Mouse (Mus musculus): ENCODE measurements around the gene Ubxn1. TPM values are rescaled to one million over a fixed set of nuclear protein-coding genes. Genes with fewer than 3 reads are reported as not detected.
"Not testable (repeated sequence)": the region's sequence is repeated elsewhere in the genome, so short reads cannot be mapped to it uniquely, and the experiment has no call there.

Ubxn1 gene
- polyA plus RNA-seq, 1 experiment from 2014 or later = 138 TPM

GRCm38 (mm10) chr19:8892829-8893766, 21.8 kb downstream of the Ubxn1 start, which contains the start of gene Ints5:
TSS of gene Ints5 (plus strand) at chr19:8893005.
- Histone ChIP-seq H3K4me3 (peak within 1 kb of the TSS; percentile 93), H3K27ac (peak within 1 kb of the TSS; percentile 91), H3K36me3 (replicated peaks) (0 out of 2 replicates have a peak, but pooled peaks cover 13% of the 10 kb centered on the region), H3K9me3 (no peaks in the 10 kb centered on the region), H3K4me2 (peak within 1 kb of the TSS; percentile 96), H3K27me3 (replicated peaks) (no peaks in the 10 kb centered on the region), H3K9ac (peak within 1 kb of the TSS; percentile 96), H3K4me1 (peaks cover 37% of the 10 kb centered on the region)
- ATAC-seq (replicated peaks) = peak; percentile 48
- WGBS = 2% methylated on average over 54 of the region's 54 CpGs

- H3K4me2 ChIP-seq = no peak overlapping the region
- no peaks in the 10 kb centered on the region for H3K27me3 ChIP-seq (replicated peaks)
- peaks cover 45% of the 10 kb centered on the region for H3K4me1 ChIP-seq
- no peak for ATAC-seq (replicated peaks)
- 90% methylated on average over 9 of the region's 9 CpGs for WGBS
- no peak overlapping the region for H3K9ac ChIP-seq
- 0 out of 2 replicates have a peak, but pooled peaks cover 9% of the 10 kb centered on the region for H3K36me3 ChIP-seq (replicated peaks)
- no peak overlapping the region for H3K27ac ChIP-seq
- H3K4me3 ChIP-seq = no peak overlapping the region
- no peaks in the 10 kb centered on the region for H3K9me3 ChIP-seq
Observed at GRCm38 (mm10) chr19:8895397-8895960, 24.2 kb downstream of the Ubxn1 start.

DNA sequence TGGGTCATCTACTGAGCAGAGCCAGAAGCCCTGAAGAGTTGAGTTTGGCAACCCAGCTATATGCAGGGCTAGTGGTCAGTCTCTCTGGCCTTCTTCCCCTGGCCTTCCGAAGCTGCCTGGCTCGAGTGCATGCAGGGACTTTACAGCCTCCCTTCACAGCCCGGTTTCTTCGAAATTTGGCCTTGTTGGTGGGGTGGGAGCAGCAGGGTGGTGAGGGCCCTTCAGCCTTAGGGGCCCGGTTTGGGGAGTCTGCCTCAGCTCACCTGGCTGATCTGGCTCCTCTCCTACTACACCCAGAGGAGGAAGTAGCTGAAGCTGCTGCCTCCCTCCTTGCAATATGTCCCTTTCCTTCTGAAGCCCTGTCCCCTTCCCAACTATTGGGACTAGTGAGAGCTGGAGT, 24.9 kb downstream of the Ubxn1 start:
- not testable (repeated sequence) for H3K4me2 ChIP-seq; H3K9ac ChIP-seq; H3K9me3 ChIP-seq; H3K4me3 ChIP-seq; H3K36me3 ChIP-seq (replicated peaks); H3K27me3 ChIP-seq (replicated peaks); H3K27ac ChIP-seq; ATAC-seq (replicated peaks)
- WGBS = 93% methylated on average over 5 of the region's 5 CpGs
- peaks cover 45% of the 10 kb centered on the region for H3K4me1 ChIP-seq

GRCm38 (mm10) chr19:8897211-8897864, 26.0 kb downstream of the Ubxn1 start:
- peaks cover 45% of the 10 kb centered on the region for H3K4me1 ChIP-seq
- 20% methylated on average over 21 of the region's 21 CpGs for WGBS
- peak; percentile 64 for ATAC-seq (replicated peaks)

DNA sequence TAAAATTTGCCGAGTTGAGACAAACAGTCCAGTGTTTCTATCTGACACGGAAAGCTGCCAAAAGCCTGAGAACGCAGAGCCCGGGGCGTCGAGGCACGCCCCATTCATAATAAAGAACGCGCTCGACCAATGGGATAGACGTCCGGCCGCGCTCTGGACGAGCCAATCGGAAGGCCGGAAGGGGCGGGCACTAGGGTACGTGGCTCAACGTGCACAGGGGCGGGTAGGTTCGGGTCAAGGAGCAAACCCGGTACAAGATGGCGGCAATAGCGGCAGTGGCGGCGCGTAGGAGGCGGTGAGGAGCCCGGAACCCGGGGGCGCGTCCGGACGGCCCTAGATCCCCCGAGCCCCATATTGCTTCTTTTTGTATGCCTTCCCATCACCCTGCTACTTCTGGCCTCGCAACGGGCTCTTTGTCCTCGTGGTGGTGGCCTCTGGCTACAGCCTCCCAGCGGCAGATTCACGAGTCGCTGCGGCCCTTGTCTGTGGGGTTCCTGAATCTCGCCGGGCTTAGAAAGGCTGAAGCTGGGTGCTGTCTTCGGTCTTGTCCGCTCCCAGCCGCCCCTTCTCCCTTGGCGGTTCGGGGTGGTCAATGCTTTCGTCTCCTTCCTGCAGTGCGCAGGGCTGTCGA, 26.7 kb downstream of the Ubxn1 start, which contains the start of gene Ganab:
TSS of gene Ganab (plus strand) at position 207 of the 631 bp plus-strand sequence.
- Histone ChIP-seq H3K4me2 (peak within 1 kb of the TSS; percentile 78), H3K4me3 (peak within 1 kb of the TSS; percentile 62), H3K4me1 (peaks cover 41% of the 10 kb centered on the region), H3K9ac (peak within 1 kb of the TSS; percentile 80), H3K27me3 (replicated peaks) (no peaks in the 10 kb centered on the region), H3K27ac (peak within 1 kb of the TSS; percentile 83), H3K9me3 (no peaks in the 10 kb centered on the region), H3K36me3 (replicated peaks) (peaks cover 15% of the 10 kb centered on the region)
- ATAC-seq (replicated peaks) = peak; percentile 99
- under 1% methylated on average over 53 of the region's 53 CpGs for WGBS

More at GRCm38 (mm10) chr19:8897211-8897864, 26.0 kb downstream of the Ubxn1 start:
- Histone ChIP-seq H3K9ac (peak overlapping the region; percentile 38), H3K4me3 (peak overlapping the region; percentile 62), H3K4me2 (peak overlapping the region; percentile 78), H3K27ac (peak overlapping the region; percentile 77)
- H3K36me3 ChIP-seq (replicated peaks); H3K27me3 ChIP-seq (replicated peaks); H3K9me3 ChIP-seq: not testable (repeated sequence)

- no peaks in the 10 kb centered on the region for H3K9me3 ChIP-seq
- peaks cover 37% of the 10 kb centered on the region for H3K4me1 ChIP-seq
- no peak for ATAC-seq (replicated peaks)
- no peaks in the 10 kb centered on the region for H3K27me3 ChIP-seq (replicated peaks)
- H3K36me3 ChIP-seq (replicated peaks) = peaks cover 20% of the 10 kb centered on the region
- peak overlapping the region; percentile 83 for H3K27ac ChIP-seq
- WGBS = 13% methylated on average over 13 of the region's 13 CpGs
- peak overlapping the region; percentile 62 for H3K4me3 ChIP-seq
- peak overlapping the region; percentile 78 for H3K4me2 ChIP-seq
- peak overlapping the region; percentile 80 for H3K9ac ChIP-seq
Observed at GRCm38 (mm10) chr19:8898576-8898975, 27.3 kb downstream of the Ubxn1 start.

GRCm38 (mm10) chr19:8899079-8899478, 27.8 kb downstream of the Ubxn1 start:
- peak overlapping the region; percentile 78 for H3K4me2 ChIP-seq
- H3K27me3 ChIP-seq (replicated peaks) = no peaks in the 10 kb centered on the region
- H3K4me1 ChIP-seq = peaks cover 32% of the 10 kb centered on the region
- no peak overlapping the region for H3K27ac ChIP-seq
- peaks cover 24% of the 10 kb centered on the region for H3K36me3 ChIP-seq (replicated peaks)
- H3K9me3 ChIP-seq = no peaks in the 10 kb centered on the region
- H3K9ac ChIP-seq = peak overlapping the region; percentile 80
- no peak for ATAC-seq (replicated peaks)
- peak overlapping the region; percentile 62 for H3K4me3 ChIP-seq
- WGBS = 65% methylated on average over 3 of the region's 3 CpGs

GRCm38 (mm10) chr19:8903412-8903811, 32.1 kb downstream of the Ubxn1 start:
- H3K36me3 ChIP-seq (replicated peaks) = peaks cover 58% of the 10 kb centered on the region
- ATAC-seq (replicated peaks) = no peak
- H3K27ac ChIP-seq = no peak overlapping the region
- no peak overlapping the region for H3K9ac ChIP-seq
- H3K4me1 ChIP-seq = peaks cover 17% of the 10 kb centered on the region
- H3K4me3 ChIP-seq = no peak overlapping the region
- H3K4me2 ChIP-seq = no peak overlapping the region
- no peaks in the 10 kb centered on the region for H3K27me3 ChIP-seq (replicated peaks)
- 97% methylated on average over 5 of the region's 5 CpGs for WGBS
- no peaks in the 10 kb centered on the region for H3K9me3 ChIP-seq

GRCm38 (mm10) chr19:8908531-8908930, 37.2 kb downstream of the Ubxn1 start:
- no peak overlapping the region for H3K4me2 ChIP-seq
- no peaks in the 10 kb centered on the region for H3K9me3 ChIP-seq
- H3K9ac ChIP-seq = no peak overlapping the region
- 89% methylated on average over 6 of the region's 6 CpGs for WGBS
- peaks cover 95% of the 10 kb centered on the region for H3K36me3 ChIP-seq (replicated peaks)
- H3K27ac ChIP-seq = no peak overlapping the region
- no peaks in the 10 kb centered on the region for H3K4me1 ChIP-seq
- no peak for ATAC-seq (replicated peaks)
- no peaks in the 10 kb centered on the region for H3K27me3 ChIP-seq (replicated peaks)
- no peak overlapping the region for H3K4me3 ChIP-seq

DNA sequence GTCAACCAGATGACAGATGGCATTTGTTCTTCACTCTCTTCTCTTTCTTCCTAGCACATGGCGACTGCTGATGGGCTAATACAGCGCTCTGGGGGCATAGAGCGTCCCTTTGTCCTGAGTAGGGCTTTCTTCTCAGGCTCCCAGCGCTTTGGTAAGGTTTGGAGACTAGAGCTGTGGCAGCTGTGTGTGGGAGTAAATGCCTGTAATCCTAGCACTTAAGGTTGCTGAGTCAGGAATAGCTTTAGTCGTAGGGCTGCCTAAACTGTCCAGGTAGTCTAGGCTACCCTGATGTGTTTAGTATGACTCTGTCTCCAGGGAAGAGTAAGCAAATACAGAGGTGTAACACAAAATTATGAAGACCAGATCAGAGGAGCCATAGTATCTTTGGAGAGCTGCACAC, 40.5 kb downstream of the Ubxn1 start:
- ATAC-seq (replicated peaks) = no peak
- Histone ChIP-seq H3K4me1 (no peaks in the 10 kb centered on the region), H3K27me3 (replicated peaks) (no peaks in the 10 kb centered on the region), H3K9ac (no peak overlapping the region), H3K36me3 (replicated peaks) (peaks cover 98% of the 10 kb centered on the region), H3K4me3 (no peak overlapping the region), H3K27ac (no peak overlapping the region), H3K4me2 (no peak overlapping the region), H3K9me3 (no peaks in the 10 kb centered on the region)
- WGBS = 97% methylated on average over 5 of the region's 5 CpGs

- ATAC-seq (replicated peaks) = no peak
Observed at GRCm38 (mm10) chr19:8914212-8914611, 42.9 kb downstream of the Ubxn1 start.

DNA sequence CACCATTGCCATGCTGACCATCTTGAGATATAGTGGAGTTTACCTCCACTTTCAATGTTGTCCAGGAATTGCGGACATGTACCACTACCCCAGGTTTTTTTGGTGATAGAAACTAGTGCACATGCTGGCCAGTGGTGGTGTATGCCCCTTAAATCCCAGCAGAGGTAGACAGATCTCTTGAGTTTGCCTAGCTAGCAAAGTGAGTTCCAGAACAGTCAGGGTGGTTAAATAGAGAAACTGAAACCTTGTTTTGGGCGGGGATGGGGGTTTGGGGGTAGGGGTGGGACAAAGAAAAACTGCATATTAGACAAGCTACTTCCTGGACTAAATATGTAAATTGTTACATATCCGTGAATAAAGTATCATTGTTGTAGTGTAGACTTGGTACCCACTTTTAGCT, 47.7 kb downstream of the Ubxn1 start:
- 94% methylated on average over 3 of the region's 3 CpGs for WGBS
- no peak overlapping the region for H3K9ac ChIP-seq
- H3K27me3 ChIP-seq (replicated peaks) = no peaks in the 10 kb centered on the region
- H3K27ac ChIP-seq = no peak overlapping the region
- H3K4me1 ChIP-seq = peaks cover 18% of the 10 kb centered on the region
- no peak for ATAC-seq (replicated peaks)
- no peak overlapping the region for H3K4me2 ChIP-seq
- H3K36me3 ChIP-seq (replicated peaks) = peaks cover 32% of the 10 kb centered on the region
- H3K4me3 ChIP-seq = no peak overlapping the region
- H3K9me3 ChIP-seq = no peaks in the 10 kb centered on the region

More at GRCm38 (mm10) chr19:8914212-8914611, 42.9 kb downstream of the Ubxn1 start:
- no peaks in the 10 kb centered on the region for H3K9me3 ChIP-seq
- no peak overlapping the region for H3K4me3 ChIP-seq
- 95% methylated on average over 3 of the region's 3 CpGs for WGBS
- H3K36me3 ChIP-seq (replicated peaks) = peaks cover 76% of the 10 kb centered on the region
- no peak overlapping the region for H3K9ac ChIP-seq
- H3K27me3 ChIP-seq (replicated peaks) = no peaks in the 10 kb centered on the region
- H3K4me1 ChIP-seq = no peaks in the 10 kb centered on the region
- no peak overlapping the region for H3K27ac ChIP-seq
- H3K4me2 ChIP-seq = no peak overlapping the region
